Mouse (Mus musculus): ENCODE results near the gene Psmd1. TPM values are rescaled to one million over a fixed set of nuclear protein-coding genes. Genes with fewer than 3 reads are reported as not detected.

Psmd1 gene
- polyA plus RNA-seq, 1 experiment from 2014 or later = 200 TPM

GRCm38 (mm10) chr1:86182004-86182709 is 118.0 kb downstream of the Psmd1 start:
- H3K36me3 ChIP-seq (ENCODE audit: insufficient read depth) = peaks cover 4% of the 10 kb centered on the region; the same call in 1 of the 2 replicates
- H3K9ac ChIP-seq = no peak overlapping the region
- no peak overlapping the region for H3K4me3 ChIP-seq (ENCODE audit: low read depth, low read length)
- H3K9me3 ChIP-seq (ENCODE audit: low read depth, low read length) = no peaks in the 10 kb centered on the region
- DNase-seq (no peak), ATAC-seq (ENCODE audit: insufficient read depth) (no peak)
- peak overlapping the region; percentile 37; the same call in 1 of the 2 replicates for H3K27ac ChIP-seq (ENCODE audit: low read depth)
- H3K27me3 ChIP-seq (ENCODE audit: insufficient read depth, low read length) = no peaks in the 10 kb centered on the region
- no peak overlapping the region for H3K4me2 ChIP-seq
- WGBS = 55% methylated on average over 5 of the region's 5 CpGs
- H3K4me1 ChIP-seq (ENCODE audit: insufficient read depth) = no peaks in the 10 kb centered on the region
- no peak for TF ChIP-seq CTCF (IDR thresholded peaks at IDR 0.05; ENCODE audit: low read depth)

DNA sequence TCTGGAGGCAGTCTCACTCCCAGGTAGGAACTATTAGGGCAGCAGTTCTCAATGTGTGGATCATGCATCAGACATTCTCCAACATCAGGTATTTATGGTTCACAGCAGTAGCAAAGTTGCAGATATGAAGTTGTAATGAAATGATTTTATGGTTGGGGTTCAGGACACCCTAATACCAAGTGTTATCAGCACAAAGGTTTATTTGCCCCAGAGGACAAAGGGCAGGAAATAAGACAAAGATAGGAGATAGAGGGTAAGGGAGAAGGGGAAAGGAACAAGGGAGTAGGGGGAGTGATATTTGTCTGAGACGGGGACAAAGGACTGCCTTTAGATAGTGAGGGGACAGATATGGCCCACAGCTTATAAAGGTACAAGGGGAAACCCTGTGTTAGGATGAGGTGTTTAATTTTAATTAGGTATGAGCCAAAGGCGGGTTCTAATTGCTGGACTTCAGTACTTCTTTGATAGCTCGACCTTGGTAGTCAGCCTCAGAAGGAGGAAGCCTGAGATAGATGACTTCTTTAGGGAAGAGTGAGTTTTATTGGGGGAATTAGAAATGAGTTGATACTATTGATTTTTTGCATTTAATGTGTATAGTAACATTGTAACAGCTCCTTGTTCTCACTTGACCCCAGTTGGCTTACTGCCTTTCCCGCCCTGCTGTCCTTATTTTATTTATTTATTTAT is 119.5 kb downstream of the Psmd1 start:
- H3K36me3 ChIP-seq (ENCODE audit: insufficient read depth) = peaks cover under 1% of the 10 kb centered on the region; the same call in 1 of the 2 replicates
- H3K9ac ChIP-seq = no peak overlapping the region
- H3K9me3 ChIP-seq (ENCODE audit: low read depth, low read length) = no peaks in the 10 kb centered on the region
- TF ChIP-seq CTCF (IDR thresholded peaks at IDR 0.05; ENCODE audit: low read depth) = no peak
- no peak overlapping the region for H3K4me3 ChIP-seq (ENCODE audit: low read depth, low read length)
- DNase-seq = no peak
- H3K27ac ChIP-seq (ENCODE audit: low read depth) = no peak overlapping the region
- no peak for ATAC-seq (ENCODE audit: insufficient read depth)
- no peaks in the 10 kb centered on the region for H3K27me3 ChIP-seq (ENCODE audit: insufficient read depth, low read length)
- no peaks in the 10 kb centered on the region for H3K4me1 ChIP-seq (ENCODE audit: insufficient read depth)
- no peak overlapping the region for H3K4me2 ChIP-seq
- WGBS = 76% methylated on average over 4 of the region's 4 CpGs

- TF ChIP-seq CTCF (IDR thresholded peaks at IDR 0.05; ENCODE audit: low read depth) = no peak
- no peak for DNase-seq
- Histone ChIP-seq H3K4me3 (ENCODE audit: low read depth, low read length) (no peak overlapping the region), H3K27ac (ENCODE audit: low read depth) (no peak overlapping the region), H3K9ac (no peak overlapping the region), H3K4me2 (no peak overlapping the region), H3K36me3 (ENCODE audit: insufficient read depth) (0 out of 2 replicates have a peak, but pooled peaks cover 9% of the 10 kb centered on the region), H3K9me3 (ENCODE audit: low read depth, low read length) (no peaks in the 10 kb centered on the region), H3K4me1 (ENCODE audit: insufficient read depth) (no peaks in the 10 kb centered on the region), H3K27me3 (ENCODE audit: insufficient read depth, low read length) (no peaks in the 10 kb centered on the region)
- ATAC-seq (ENCODE audit: insufficient read depth) = no peak
- 80% methylated on average over 7 of the region's 7 CpGs for WGBS
Measured at GRCm38 (mm10) chr1:86186762-86187161, 122.6 kb downstream of the Psmd1 start.

DNA sequence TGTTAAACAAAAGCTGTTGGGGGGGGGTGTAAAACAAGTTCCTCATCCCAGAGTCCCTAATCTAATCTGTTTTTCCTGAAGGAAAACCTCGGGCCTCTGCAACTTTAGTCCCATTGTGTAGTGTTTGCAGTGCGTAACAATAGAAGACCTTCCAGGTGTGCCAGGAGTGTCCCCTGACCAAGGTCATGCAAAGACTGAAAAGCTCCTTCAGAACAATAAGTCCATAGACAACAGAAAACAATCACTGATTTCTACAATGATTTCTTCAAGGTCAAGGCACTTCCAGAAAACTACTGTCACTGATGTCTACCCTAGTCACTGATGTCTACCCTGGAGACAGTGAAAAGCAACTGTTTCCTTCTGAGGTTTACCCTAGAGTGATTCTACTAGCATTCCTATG is 123.7 kb downstream of the Psmd1 start:
- H3K27ac ChIP-seq (ENCODE audit: low read depth) = no peak overlapping the region
- ATAC-seq (ENCODE audit: insufficient read depth) = no peak

GRCm38 (mm10) chr1:86188271-86188670 is 124.1 kb downstream of the Psmd1 start:
- Histone ChIP-seq H3K9ac (no peak overlapping the region), H3K4me2 (no peak overlapping the region), H3K27me3 (ENCODE audit: insufficient read depth, low read length) (no peaks in the 10 kb centered on the region), H3K36me3 (ENCODE audit: insufficient read depth) (0 out of 2 replicates have a peak, but pooled peaks cover 9% of the 10 kb centered on the region), H3K9me3 (ENCODE audit: low read depth, low read length) (no peaks in the 10 kb centered on the region), H3K4me3 (ENCODE audit: low read depth, low read length) (no peak overlapping the region), H3K27ac (ENCODE audit: low read depth) (no peak overlapping the region), H3K4me1 (ENCODE audit: insufficient read depth) (no peaks in the 10 kb centered on the region)
- no peak for TF ChIP-seq CTCF (IDR thresholded peaks at IDR 0.05; ENCODE audit: low read depth)
- DNase-seq = no peak
- no peak for ATAC-seq (ENCODE audit: insufficient read depth)
- WGBS = 80% methylated on average over 2 of the region's 2 CpGs

More for the DNA sequence above, 123.7 kb downstream of the Psmd1 start:
- H3K4me1 ChIP-seq (ENCODE audit: insufficient read depth) = no peaks in the 10 kb centered on the region
- no peak overlapping the region for H3K4me2 ChIP-seq
- no peak for DNase-seq
- no peaks in the 10 kb centered on the region for H3K27me3 ChIP-seq (ENCODE audit: insufficient read depth, low read length)
- TF ChIP-seq CTCF (IDR thresholded peaks at IDR 0.05; ENCODE audit: low read depth) = no peak
- 0 out of 2 replicates have a peak, but pooled peaks cover 9% of the 10 kb centered on the region for H3K36me3 ChIP-seq (ENCODE audit: insufficient read depth)
- H3K9ac ChIP-seq = no peak overlapping the region
- no peaks in the 10 kb centered on the region for H3K9me3 ChIP-seq (ENCODE audit: low read depth, low read length)
- no peak overlapping the region for H3K4me3 ChIP-seq (ENCODE audit: low read depth, low read length)
- 66% methylated on average over 2 of the region's 2 CpGs for WGBS

Other genes starting within 250 kb of the Psmd1 start
- gene Itm2c, start 170.1 kb upstream of the Psmd1 start, polyA plus RNA-seq (2014; fragmentation: Nextera tagmentation; extraction: Ambion mirVana) = 99.5 and 107 TPM in 2 replicates
- gene 4933407L21Rik, start 135.9 kb upstream of the Psmd1 start, polyA plus RNA-seq (2014; fragmentation: Nextera tagmentation; extraction: Ambion mirVana) = not detected in 2 replicates
- not detected in 2 replicates for gene Gpr55, start 103.4 kb upstream of the Psmd1 start, polyA plus RNA-seq (2014; fragmentation: Nextera tagmentation; extraction: Ambion mirVana)
- not detected in 2 replicates for gene Spata3, start 47.6 kb upstream of the Psmd1 start, polyA plus RNA-seq (2014; fragmentation: Nextera tagmentation; extraction: Ambion mirVana)
- gene 2810459M11Rik, start 18.5 kb upstream of the Psmd1 start, polyA plus RNA-seq (2014; fragmentation: Nextera tagmentation; extraction: Ambion mirVana) = 1.3 and 2.0 TPM in 2 replicates
- 0.31 and 0.63 TPM in 2 replicates for gene Htr2b, start 47.6 kb downstream of the Psmd1 start, polyA plus RNA-seq (2014; fragmentation: Nextera tagmentation; extraction: Ambion mirVana)
- not detected in 2 replicates for gene Gm21972, start 69.2 kb downstream of the Psmd1 start, polyA plus RNA-seq (2014; fragmentation: Nextera tagmentation; extraction: Ambion mirVana)
- 22.3 and 28.2 TPM in 2 replicates for gene Armc9, start 90.4 kb downstream of the Psmd1 start, polyA plus RNA-seq (2014; fragmentation: Nextera tagmentation; extraction: Ambion mirVana)
- gene B3gnt7, start 238.4 kb downstream of the Psmd1 start, polyA plus RNA-seq (2014; fragmentation: Nextera tagmentation; extraction: Ambion mirVana) = 7.2 and 7.5 TPM in 2 replicates

All from lung, embryonic 14.5 days (tissue).